9 mouse cellular contexts compared by ENCODE assay signal in the genomic region with DNA sequence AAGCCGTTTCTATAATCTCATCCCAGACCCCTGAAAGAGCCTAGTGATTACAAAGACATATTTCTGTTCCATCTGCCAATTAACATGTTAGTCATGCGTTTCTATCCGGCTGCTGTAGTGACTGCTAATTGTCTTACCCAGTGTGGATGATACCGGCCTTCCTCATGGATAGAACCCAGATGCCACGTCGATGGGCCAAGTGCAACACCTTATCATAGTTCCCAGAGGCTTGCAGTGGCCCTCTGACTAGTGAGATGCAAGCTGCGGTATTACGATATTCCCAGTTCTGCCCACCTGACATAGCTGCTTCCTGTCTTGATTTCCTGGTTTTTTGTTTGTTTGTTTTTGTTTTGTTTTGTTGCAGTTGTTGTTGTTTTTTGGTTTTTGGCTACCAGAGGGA. TPM values are rescaled to one million over a fixed set of nuclear protein-coding genes. Genes with fewer than 3 reads are reported as not detected.
DNase-seq lines count a peak whose midpoint lies in the region; ATAC-seq and TF ChIP-seq lines count a peak whose summit lies in the region.
"Had no signal": no experiment of that assay in that cellular context is flagged by ENCODE, and none has a peak within 500 bp of the region (broad histone marks: within the 10 kb centered on the region; RNA-seq: fewer than 3 reads in every experiment).

No protein-coding gene starts in this region.

- H3K27me3 ChIP-seq in kidney, adult 2 months (replicated peaks; ENCODE audit: control insufficient read depth, insufficient read depth, low read length): no peaks in the 10 kb centered on the region
- no peaks in the 10 kb centered on the region; the same call in 1 of the 2 replicates for H3K27me3 ChIP-seq in neural tube, embryonic 13.5 days
- H3K27me3 ChIP-seq in heart, embryonic 14.5 days (ENCODE audit: control insufficient read depth, insufficient read depth, low read length): no peaks in the 10 kb centered on the region

- H3K4me2 ChIP-seq in neural tube, embryonic 13.5 days: no peak overlapping the region
- H3K4me2 ChIP-seq in heart, embryonic 14.5 days (ENCODE audit: low read length): no peak overlapping the region; the same call in 1 of the 2 replicates

- no peak for TF ChIP-seq POLR2A in kidney, adult 2 months (IDR thresholded peaks at IDR 0.05; ENCODE audit: low read depth, low read length)

- no peak for DNase-seq in kidney, adult 2 months
- no peak for DNase-seq in kidney, postnatal 25 days
- no peak for DNase-seq in neural tube, embryonic 10.5 days (ENCODE audit: extremely low spot score, low spot score)
- DNase-seq in adipocyte (ENCODE audit: low spot score): no peak
- DNase-seq: cerebellum, adult 2 months; thymus, adult 2 months had no signal

- peak overlapping the region; percentile 87 for H3K27ac ChIP-seq in kidney, adult 2 months (ENCODE audit: insufficient read depth, low read depth, low read length)
- H3K27ac ChIP-seq in neural tube, embryonic 13.5 days (replicated peaks): no peak overlapping the region
- peak overlapping the region; percentile 75 to 81 for H3K27ac ChIP-seq in heart, embryonic 14.5 days (replicated peaks in 1 of 2; ENCODE audit: control insufficient read depth in 1 of 2, insufficient read depth in 1 of 2, low read depth in 2 of 2, low read length in 2 of 2)

- 71% methylated on average over 8 of the region's 8 CpGs for WGBS in kidney, adult 2 months
- 73% methylated on average over 8 of the region's 8 CpGs for WGBS in neural tube, embryonic 13.5 days
- WGBS in heart, embryonic 14.5 days: 57% methylated on average over 8 of the region's 8 CpGs

- no peak overlapping the region for H3K4me3 ChIP-seq in kidney, adult 2 months (ENCODE audit: insufficient read depth, low read depth, low read length)
- H3K4me3 ChIP-seq in neural tube, embryonic 13.5 days: no peak overlapping the region
- H3K4me3 ChIP-seq in heart, embryonic 14.5 days (ENCODE audit: control insufficient read depth in 1 of 2, insufficient read depth in 1 of 2, low read depth in 1 of 2, low read length in 2 of 2): no peak overlapping the region

- ATAC-seq in neural tube, embryonic 13.5 days (ENCODE audit: low read depth): 0 out of 2 replicates have a peak, but pooled peaks have one; percentile 49
- peak; percentile 75; the same call in 1 of the 2 replicates for ATAC-seq in heart, embryonic 14.5 days (ENCODE audit: insufficient number of reproducible peaks, insufficient read depth, low FRiP score, low read depth)
- ATAC-seq in megakaryocyte progenitor cell, adult 5-6 weeks (replicated peaks; ENCODE audit: poor library complexity): no peak

- TF ChIP-seq CTCF in kidney, adult 2 months (conservative IDR thresholded peaks at IDR 0.05; ENCODE audit: insufficient read depth, insufficient read length, low read depth, low read length): no peak

- H3K9ac ChIP-seq in neural tube, embryonic 13.5 days: no peak overlapping the region
- no peak overlapping the region for H3K9ac ChIP-seq in heart, embryonic 14.5 days (ENCODE audit: low read length)

- H3K4me1 ChIP-seq in kidney, adult 2 months (ENCODE audit: control insufficient read depth, insufficient read depth, low read length): peaks cover 13% of the 10 kb centered on the region; the same call in 1 of the 2 replicates
- H3K4me1 ChIP-seq in neural tube, embryonic 13.5 days (replicated peaks): 0 out of 2 replicates have a peak, but pooled peaks cover 8% of the 10 kb centered on the region
- H3K4me1 ChIP-seq in heart, embryonic 14.5 days (ENCODE audit: control insufficient read depth in 2 of 2, insufficient read depth in 2 of 2, low read length in 2 of 2): peaks cover 6 to 7% of the 10 kb centered on the region in 2 experiments; a peak in 2 of 4 replicates

- no peaks in the 10 kb centered on the region for H3K36me3 ChIP-seq in kidney, adult 2 months (ENCODE audit: control insufficient read depth, insufficient read depth, low read length)
- no peaks in the 10 kb centered on the region for H3K36me3 ChIP-seq in neural tube, embryonic 13.5 days
- H3K36me3 ChIP-seq in heart, embryonic 14.5 days (ENCODE audit: control insufficient read depth, insufficient read depth, low read length): no peaks in the 10 kb centered on the region

- H3K9me3 ChIP-seq in neural tube, embryonic 13.5 days: no peaks in the 10 kb centered on the region
- H3K9me3 ChIP-seq in heart, embryonic 14.5 days (ENCODE audit: control insufficient read depth, low read length): no peaks in the 10 kb centered on the region

RNA-seq across cellular contexts. Expression of a gene that starts 39.3 kb away (rescaled TPM):
- 0.53 and 0.55 TPM in 2 replicates for polyA plus RNA-seq in kidney, adult 2 months (2012; rRNA removed)
- 30.4 and 33.8 TPM in 2 replicates for polyA plus RNA-seq in neural tube, embryonic 13.5 days (2015; fragmentation: Nextera tagmentation; extraction: Ambion mirVana)
- polyA plus RNA-seq in heart, embryonic 14.5 days (2014; fragmentation: Nextera tagmentation; extraction: Ambion mirVana): 10.1 and 10.6 TPM in 2 replicates
- 1.9 and 2.0 TPM in 2 replicates for total RNA-seq in megakaryocyte progenitor cell, adult 5-6 weeks (2015)
- 2.9 and 3.8 TPM in 2 replicates for total RNA-seq in megakaryocyte progenitor cell, adult 5-6 weeks (2017)
